Mouse (Mus musculus): ENCODE results near the gene Enpp6. TPM values are rescaled to one million over a fixed set of nuclear protein-coding genes. Genes with fewer than 3 reads are reported as not detected.

Enpp6 gene
- total RNA-seq, 2 experiments from 2014 or later: 1.8 to 2.5 TPM

Other genes with a start within 250 kb of the Enpp6 start
- 10 to 100 TPM; 23.1 to 26.0 TPM for gene Irf2, start 247.2 kb upstream of the Enpp6 start, total RNA-seq (2021)